Mouse (Mus musculus): ENCODE results near the gene 4632433K11Rik. TPM values are rescaled to one million over a fixed set of nuclear protein-coding genes. Genes with fewer than 3 reads are reported as not detected.

The 4632433K11Rik gene
- not detected in 2 replicates for polyA plus RNA-seq (2012; ENCODE audit: low replicate concordance)

DNA sequence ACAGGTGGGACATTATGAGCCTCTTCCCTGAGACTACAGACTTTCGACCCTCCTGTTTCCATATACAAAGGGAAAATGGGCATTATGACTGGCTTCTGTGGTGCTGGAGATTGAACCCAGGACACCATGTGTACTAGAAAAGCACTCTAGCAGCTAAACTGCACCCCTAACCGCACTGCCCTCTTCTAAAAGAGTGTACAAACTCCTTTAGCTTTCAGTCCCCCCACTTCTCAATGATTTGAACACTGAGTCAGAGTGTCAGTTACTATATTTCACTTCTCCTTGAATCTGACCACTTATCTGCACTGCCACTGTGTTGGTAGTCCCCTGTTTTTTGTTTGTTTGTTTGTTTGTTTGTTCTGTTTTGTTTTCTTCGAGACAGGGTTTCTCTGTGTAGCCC lies at the start of gene 4632433K11Rik:
4632433K11Rik (plus strand) TSS at position 301 of the 400 bp plus-strand sequence.

DNA sequence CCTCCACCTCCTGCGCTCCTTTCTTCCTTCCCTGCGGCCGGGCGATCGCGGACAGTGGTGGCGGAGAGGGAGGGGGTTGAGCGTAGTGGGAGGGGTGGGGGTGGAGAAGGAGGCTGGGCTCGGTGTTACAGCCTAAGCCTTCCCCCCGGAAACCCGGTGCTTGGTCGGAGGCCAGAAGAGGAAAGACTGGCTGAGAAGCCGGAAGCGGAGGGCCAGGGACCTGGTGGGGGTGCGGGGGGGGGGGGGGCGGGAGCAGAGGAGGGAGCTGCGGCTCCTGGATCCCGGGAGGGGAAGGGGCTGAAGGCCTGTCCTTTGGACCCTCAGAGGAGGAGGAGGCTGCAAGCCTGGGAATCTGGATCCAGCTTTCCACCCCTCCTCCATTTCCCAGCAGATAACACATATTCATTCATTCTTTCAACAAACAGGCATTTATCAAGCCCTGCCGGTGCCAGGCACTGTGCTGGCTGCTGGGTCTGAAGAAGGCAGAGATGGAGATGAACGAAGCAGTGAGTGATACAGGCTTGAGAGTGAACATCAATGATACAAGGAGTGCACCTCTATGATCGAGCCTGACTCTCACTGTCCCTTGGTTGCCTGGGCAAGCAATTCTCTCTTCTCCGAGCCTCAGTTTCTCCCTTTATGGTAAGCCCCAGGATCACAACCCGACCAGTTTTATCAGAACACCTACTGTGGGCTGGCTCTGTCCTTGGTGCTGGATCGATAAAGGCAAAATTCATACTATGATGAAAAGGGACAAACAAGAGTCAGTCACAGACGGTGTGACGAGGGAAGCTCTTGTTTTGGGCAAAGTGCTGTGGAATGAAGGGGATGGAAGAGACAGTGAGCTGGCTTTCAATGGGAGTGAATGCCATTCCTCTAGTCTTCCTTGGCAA lies 37.7 kb upstream of the 4632433K11Rik start, which contains the start of gene Zfp579:
Zfp579 (minus strand) TSS at position 156 of the 893 bp plus-strand sequence.

DNA sequence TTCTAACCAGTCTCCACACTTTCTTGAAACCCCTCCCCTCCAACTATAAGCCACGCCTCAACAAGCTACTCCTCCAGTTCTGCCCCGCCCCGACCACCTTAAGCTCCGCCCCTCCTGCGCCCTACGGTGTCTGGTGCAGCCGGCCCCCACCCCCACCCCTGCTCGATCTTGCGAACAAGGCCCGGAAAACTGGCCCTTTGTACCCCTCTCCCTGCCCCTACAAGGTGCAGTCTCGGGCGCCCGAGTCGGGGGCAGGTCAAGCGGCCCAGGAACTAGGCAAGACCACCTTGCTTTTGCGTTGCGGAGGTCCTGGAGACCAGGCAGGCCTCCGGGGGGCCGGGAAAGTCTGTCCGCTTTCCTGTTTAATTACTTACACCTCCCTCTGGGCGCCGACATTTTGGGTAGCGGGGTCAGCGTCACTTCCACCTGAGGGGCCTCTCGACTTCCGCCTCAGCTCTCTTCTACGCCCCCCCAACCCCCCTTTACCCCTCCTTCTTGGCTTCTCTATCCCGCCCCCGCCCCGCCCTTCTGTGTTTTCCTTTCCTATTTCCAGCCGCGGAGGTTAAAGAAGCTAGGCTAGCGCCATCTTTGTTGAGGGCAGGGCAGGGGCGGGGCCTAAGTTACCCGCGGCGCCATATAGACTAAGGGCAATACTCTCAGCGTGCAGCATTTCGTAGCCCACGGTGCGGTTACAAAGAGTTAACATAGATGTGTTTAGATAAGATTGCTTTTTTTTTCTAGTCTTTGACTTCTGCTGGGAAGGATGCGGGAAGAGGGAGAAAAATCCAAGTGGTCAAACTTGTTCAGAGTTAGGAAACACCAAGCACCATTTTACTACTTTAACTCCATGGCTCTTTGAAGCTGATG lies 19.4 kb upstream of the 4632433K11Rik start, which contains the start of the genes Zfp524 and Fiz1:
Zfp524 (plus strand) TSS at position 165 of the 867 bp plus-strand sequence.
Fiz1 (minus strand) TSS at position 447 of the 867 bp plus-strand sequence.

DNA sequence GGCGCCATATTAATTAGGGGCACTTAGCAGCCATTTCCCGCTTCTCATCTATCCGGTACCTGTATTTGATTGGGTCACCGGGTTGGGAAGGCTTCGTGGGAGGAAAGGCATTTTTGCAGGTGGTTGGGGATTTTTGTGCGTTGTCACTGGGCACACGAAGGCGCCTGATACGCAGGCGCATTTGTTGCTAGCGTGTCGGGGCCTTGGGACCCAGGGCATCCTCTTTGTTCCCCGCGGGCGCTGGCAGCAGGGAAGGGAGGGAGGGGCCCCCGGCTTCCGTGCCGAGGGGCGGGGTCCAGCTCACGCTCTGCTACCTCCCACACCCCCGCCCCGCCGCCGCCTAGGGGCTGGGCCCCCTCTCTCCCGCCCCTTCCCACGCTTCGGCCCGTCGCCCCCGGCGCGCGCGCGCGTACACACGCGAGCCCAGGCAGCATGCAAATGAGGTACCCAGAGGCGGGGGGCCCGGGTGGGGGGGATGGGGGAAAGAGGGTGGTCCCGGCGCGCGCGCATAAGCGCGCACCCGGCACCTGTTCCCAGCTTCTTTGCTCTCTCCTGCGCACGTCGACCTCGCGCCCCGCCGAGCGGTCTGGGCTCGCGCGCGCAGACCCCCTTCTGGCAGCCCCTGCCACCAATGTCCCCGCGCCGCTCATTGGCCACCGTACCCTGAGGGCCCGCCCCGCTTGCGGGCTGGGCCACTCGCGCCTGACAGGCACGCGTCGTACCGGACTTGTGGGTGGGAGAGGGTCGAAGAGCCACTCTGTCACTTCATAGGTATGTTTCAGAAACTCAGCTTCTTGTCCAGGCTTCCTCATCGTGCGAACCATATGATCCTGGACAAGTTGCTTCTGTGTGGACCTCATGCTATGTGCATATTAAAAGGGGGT lies 18.6 kb upstream of the 4632433K11Rik start, which contains the start of gene Gm44973:
Gm44973 (plus strand) TSS at position 379 of the 884 bp plus-strand sequence.

DNA sequence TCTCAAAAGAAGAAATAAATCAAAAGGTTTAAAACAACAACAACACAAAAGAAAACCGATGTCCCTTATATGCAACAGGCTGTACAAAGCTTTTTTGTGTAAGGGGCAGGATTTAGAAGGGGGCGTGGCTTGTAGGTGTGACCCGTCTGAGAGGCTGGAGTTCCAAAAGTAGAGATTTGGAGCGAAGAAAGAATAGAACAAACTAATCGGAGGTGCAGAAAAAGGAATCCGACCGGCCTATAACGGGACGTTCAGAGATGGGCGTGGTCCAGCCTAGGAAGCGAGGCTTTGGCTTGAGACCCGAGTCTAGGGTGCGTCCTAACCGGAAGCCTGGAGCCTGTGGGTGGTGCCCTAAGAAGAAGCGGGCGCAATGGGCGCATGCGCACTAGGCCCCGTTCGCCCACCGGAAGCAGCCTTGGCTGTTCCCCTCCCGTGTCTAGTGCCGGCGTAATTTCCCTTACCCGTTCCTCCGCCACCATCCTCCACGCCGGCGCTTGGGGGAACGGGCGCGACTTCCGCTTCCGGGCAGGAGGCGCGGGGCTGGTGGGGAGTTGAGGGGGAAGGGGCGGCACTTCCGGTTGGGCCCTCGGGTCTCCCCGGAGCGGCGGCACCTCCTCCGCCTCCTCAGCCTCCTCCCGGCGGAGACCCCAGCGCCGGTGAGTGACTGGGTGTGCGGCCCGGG lies 13.8 kb upstream of the 4632433K11Rik start, which contains the start of the genes Zfp865 and Ccdc106:
Zfp865 (plus strand) TSS at position 377 of the 682 bp plus-strand sequence.
Ccdc106 (plus strand) TSS at position 554 of the 682 bp plus-strand sequence.

DNA sequence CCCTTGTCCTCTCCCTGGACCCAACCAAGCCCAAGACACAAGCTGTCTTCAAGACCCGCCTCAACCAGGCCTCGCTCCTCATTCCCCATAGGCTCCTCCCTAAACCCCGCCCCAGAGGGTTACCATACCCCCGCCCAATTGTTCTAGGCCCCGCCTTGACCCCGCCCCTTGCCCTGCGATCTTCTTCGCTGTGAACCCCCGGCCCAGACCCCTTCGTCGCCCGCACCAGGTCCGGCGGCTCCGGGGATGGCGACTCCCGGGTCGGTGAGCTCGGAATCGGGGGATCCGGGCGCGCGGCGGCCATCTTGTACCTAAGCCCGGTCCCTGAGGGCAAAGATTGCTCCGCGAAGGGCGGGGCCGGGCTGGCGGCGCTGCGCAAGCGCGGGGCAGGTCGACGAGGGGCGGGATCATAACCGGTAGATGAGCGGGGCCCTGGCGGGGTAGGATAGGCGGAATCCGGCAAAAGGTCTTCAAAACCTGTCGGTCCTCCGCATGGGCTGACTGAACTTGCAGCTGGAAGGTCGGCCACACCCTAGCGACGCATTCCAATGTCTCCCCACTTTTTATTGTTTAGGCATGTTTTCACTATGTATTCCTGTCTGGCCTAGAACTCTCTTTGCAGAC lies 4.3 kb downstream of the 4632433K11Rik start, which contains the start of gene Zfp784:
Zfp784 (minus strand) TSS at position 338 of the 624 bp plus-strand sequence.

DNA sequence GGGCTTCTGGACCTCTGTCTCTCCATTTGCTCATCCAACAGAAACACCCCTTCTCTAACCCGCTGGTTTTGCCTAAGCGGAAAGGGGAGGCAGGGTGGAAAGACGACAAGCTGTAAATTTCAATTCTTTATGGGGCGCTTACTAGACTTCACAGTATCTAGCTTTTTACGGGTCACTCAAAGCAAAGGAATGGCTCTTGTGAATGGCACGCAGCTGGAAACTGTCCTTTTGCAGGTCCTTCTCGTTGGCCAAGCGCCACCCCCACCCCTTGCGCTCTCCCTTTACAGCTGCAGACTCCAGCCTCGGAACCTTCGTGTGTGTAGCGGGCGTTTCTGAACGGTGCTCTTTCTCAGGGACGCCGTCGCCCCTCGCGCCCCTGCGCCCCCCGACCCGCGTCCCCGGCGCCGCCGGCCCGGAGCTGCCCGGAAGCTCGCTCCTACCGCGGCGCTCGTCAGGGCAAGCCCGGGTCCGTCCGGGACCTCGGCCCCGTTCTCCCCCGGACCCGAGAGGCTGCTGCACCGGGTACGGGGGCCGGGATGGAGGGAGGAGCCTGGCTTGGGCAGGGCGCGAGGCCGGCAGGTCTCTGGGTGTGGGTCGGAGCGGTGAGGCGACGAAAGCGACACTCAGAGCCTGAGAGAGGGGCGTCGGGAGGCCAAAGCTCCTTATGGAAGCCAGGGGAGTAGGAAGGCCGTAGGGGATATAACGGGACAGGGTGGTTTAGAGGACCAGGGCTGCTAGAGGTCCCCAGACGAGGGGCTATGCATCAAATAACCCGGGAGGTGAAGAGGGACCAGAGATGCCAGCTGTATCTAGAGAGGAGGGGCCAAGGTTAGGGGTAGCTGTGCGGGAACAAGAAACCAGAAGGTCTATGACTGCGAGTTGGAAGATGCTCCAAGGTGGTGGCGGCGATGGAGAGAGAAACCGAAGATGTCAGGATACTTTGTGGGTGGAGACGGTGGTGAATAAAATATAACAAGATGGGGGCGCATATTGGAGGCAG lies 17.6 kb downstream of the 4632433K11Rik start, which contains the start of gene Zfp580:
Zfp580 (plus strand) TSS at position 346 of the 1,000 bp plus-strand sequence.

DNA sequence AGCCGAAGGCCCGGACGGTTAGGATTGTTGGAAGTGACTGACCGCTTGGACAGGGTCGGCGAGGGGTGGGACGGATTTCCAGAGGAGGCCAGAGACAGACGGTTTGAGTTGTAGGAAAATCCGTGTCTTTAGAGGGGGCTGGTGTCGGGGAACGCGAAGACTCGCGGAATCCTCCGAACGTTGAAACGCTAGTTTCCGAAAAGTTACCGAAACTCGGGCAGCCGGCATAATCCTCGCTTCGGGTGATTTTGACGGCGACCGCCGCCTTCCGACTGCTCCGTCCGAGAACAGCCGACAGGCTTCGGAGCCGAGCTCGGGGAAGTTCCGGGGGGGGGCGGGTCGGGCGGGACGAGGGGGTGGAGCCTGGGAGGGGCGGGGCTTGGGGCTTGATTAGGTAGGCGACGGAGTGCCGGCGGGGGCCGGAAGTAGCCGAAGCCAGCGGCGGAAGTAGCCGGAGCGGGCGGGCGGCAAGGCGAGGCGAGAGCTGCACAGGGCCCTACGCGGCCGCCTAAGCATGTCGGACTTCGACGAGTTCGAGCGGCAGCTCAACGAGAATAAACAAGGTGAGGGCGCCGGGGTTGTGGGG lies 27.9 kb downstream of the 4632433K11Rik start, which contains the start of gene U2af2:
U2af2 (plus strand) TSS at position 370 of the 586 bp plus-strand sequence.

DNA sequence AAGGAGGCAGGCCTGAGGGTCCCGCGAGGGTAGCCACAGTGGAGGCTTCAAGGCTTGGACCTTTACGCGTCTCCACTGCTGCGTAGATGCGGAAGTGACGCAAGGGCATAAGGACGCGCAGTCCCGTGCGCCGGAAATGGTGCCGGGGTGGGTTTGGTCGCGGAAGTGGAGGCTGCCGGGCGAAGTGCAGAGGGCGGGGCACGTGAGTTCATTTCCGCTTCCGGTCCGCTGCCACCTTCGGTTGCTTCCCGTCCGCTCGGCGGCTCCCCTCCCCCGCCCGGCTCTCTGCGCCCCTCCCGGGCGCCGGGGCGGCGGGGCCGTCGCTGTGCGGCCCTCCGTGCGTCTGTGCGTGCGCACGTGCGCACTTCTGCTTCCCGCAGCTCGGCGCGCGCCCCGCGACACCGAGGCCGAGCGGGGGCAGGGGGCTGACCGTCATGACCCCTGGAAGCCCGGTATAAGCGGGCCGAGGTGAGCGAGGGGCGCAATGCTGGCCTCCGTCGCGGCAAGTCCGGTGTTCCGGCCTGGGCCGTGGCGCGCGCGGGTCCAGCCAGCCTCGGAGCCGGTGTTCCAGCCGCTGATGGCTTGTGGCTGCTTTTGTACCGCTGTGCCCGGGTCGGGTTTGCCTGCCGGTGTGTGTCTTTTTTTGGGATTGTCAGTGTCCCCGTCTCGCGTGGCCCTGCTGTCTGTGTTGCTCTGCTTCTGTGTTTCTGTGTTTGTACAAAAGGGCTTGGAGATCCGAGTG lies 46.3 kb downstream of the 4632433K11Rik start, which contains the start of gene Epn1:
Epn1 (plus strand) TSS at position 226 of the 742 bp plus-strand sequence.

Other genes with a start within 250 kb of the 4632433K11Rik start
- 141 and 302 TPM in 2 replicates for gene Tmem238, start 244.5 kb upstream of the 4632433K11Rik start, polyA plus RNA-seq (2012; ENCODE audit: low replicate concordance)
- gene Rpl28, start 241.2 kb upstream of the 4632433K11Rik start, polyA plus RNA-seq (2012; ENCODE audit: low replicate concordance), result 2,040 and 3,887 TPM in 2 replicates
- gene Ube2s, start 221.5 kb upstream of the 4632433K11Rik start, polyA plus RNA-seq (2012; ENCODE audit: low replicate concordance), result 297 and 1,174 TPM in 2 replicates
- gene Shisa7, start 189.4 kb upstream of the 4632433K11Rik start, polyA plus RNA-seq (2012; ENCODE audit: low replicate concordance), result 0.09 TPM in 1 of 2 replicates, not detected in the other
- 0.36 and 0.54 TPM in 2 replicates for gene Isoc2b, start 163.9 kb upstream of the 4632433K11Rik start, polyA plus RNA-seq (2012; ENCODE audit: low replicate concordance)
- 2.1 and 10.8 TPM in 2 replicates for gene Isoc2a, start 157.0 kb upstream of the 4632433K11Rik start, polyA plus RNA-seq (2012; ENCODE audit: low replicate concordance)
- gene Gm36210, start 127.6 kb upstream of the 4632433K11Rik start, polyA plus RNA-seq (2012; ENCODE audit: low replicate concordance), result 0.27 TPM in 1 of 2 replicates, not detected in the other
- gene Zfp628, start 118.9 kb upstream of the 4632433K11Rik start, polyA plus RNA-seq (2012; ENCODE audit: low replicate concordance), result 71.6 and 77.8 TPM in 2 replicates
- 2.4 and 2.5 TPM in 2 replicates for gene Nat14, start 112.1 kb upstream of the 4632433K11Rik start, polyA plus RNA-seq (2012; ENCODE audit: low replicate concordance)
- gene Ssc5d, start 108.3 kb upstream of the 4632433K11Rik start, polyA plus RNA-seq (2012; ENCODE audit: low replicate concordance), result 0.38 and 0.55 TPM in 2 replicates
- gene Sbk2, start 69.7 kb upstream of the 4632433K11Rik start, polyA plus RNA-seq (2012; ENCODE audit: low replicate concordance), result 0.20 and 0.42 TPM in 2 replicates
- not detected in 2 replicates for gene Sbk3, start 63.0 kb upstream of the 4632433K11Rik start, polyA plus RNA-seq (2012; ENCODE audit: low replicate concordance)
- gene Zfp579, start 38.0 kb upstream of the 4632433K11Rik start, polyA plus RNA-seq (2012; ENCODE audit: low replicate concordance), result 12.4 and 20.9 TPM in 2 replicates
- gene Zfp524, start 19.7 kb upstream of the 4632433K11Rik start, polyA plus RNA-seq (2012; ENCODE audit: low replicate concordance), result 84.6 and 112 TPM in 2 replicates
- 21.6 and 58.9 TPM in 2 replicates for gene Fiz1, start 19.4 kb upstream of the 4632433K11Rik start, polyA plus RNA-seq (2012; ENCODE audit: low replicate concordance)
- 33.3 TPM in 1 of 2 replicates, not detected in the other for gene Gm44973, start 18.6 kb upstream of the 4632433K11Rik start, polyA plus RNA-seq (2012; ENCODE audit: low replicate concordance)
- gene Zfp865, start 13.7 kb upstream of the 4632433K11Rik start, polyA plus RNA-seq (2012; ENCODE audit: low replicate concordance), result 98.5 and 146 TPM in 2 replicates
- 0.44 and 1.1 TPM in 2 replicates for gene Ccdc106, start 13.6 kb upstream of the 4632433K11Rik start, polyA plus RNA-seq (2012; ENCODE audit: low replicate concordance)
- 2.2 and 2.8 TPM in 2 replicates for gene Zfp784, start 4.3 kb downstream of the 4632433K11Rik start, polyA plus RNA-seq (2012; ENCODE audit: low replicate concordance)
- gene Zfp580, start 17.4 kb downstream of the 4632433K11Rik start, polyA plus RNA-seq (2012; ENCODE audit: low replicate concordance), result 8.1 and 27.6 TPM in 2 replicates
- gene U2af2, start 28.0 kb downstream of the 4632433K11Rik start, polyA plus RNA-seq (2012; ENCODE audit: low replicate concordance), result 584 and 990 TPM in 2 replicates
- 1,843 and 1,854 TPM in 2 replicates for gene Epn1, start 46.1 kb downstream of the 4632433K11Rik start, polyA plus RNA-seq (2012; ENCODE audit: low replicate concordance)
- not detected in 2 replicates for gene Rfpl4, start 82.8 kb downstream of the 4632433K11Rik start, polyA plus RNA-seq (2012; ENCODE audit: low replicate concordance)
- not detected in 2 replicates for gene Rasl2-9, start 91.8 kb downstream of the 4632433K11Rik start, polyA plus RNA-seq (2012; ENCODE audit: low replicate concordance)
- 0.02 TPM in 2 replicates for gene Vmn1r55, start 115.6 kb downstream of the 4632433K11Rik start, polyA plus RNA-seq (2012; ENCODE audit: low replicate concordance)
- 0.22 TPM in 1 of 2 replicates, not detected in the other for gene Vmn1r56, start 162.6 kb downstream of the 4632433K11Rik start, polyA plus RNA-seq (2012; ENCODE audit: low replicate concordance)
- not detected in 2 replicates for gene Vmn1r57, start 184.4 kb downstream of the 4632433K11Rik start, polyA plus RNA-seq (2012; ENCODE audit: low replicate concordance)